Mouse (Mus musculus) liver, adult 2 months (tissue): ENCODE measurements around the gene Rinl.

ENCODE experiments used
- CTCF ChIP-seq: fragments of 200-500 bp; IDR thresholded peaks from 2 replicates; pipeline ENCODE4 v1.5.1; 2011; ENCODE audit warnings: low read depth, low read length, control low read depth
- POLR2A ChIP-seq: fragments of 200-500 bp; IDR thresholded peaks from 2 replicates; pipeline ENCODE4 v1.6.1; 2011; ENCODE audit warnings: low read length, control low read depth; ENCODE audit not compliant: insufficient read depth; ENCODE audit errors: extremely low read depth

DNA sequence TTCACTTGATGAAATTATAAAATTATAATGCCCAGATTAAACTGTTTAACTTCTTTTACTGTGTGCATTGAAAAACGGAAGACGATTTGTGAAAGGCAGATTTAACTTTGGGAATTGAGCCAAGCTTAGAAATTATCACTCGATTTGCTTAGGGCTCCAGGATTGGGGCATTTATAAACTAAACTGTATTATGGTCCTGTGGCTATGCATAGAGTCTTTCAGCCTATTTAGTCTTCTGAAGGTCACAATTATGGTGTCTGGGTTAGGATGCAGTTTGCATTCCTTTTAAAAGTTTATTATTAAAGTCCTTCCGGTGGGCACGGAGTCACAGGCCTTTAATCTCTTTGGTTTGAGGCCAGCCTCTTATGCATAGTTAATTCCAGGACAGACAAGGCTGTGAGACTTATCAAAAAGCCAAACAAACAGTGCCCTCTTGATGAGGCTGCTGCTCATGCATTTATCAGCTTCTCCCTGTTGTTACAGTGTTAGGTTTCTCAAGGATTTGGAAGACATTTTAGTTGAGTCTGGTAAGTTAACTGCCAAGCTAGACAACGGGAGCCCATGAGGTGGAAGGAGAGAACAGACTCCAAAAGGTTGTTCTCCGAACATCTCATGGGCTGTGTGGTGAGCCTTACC lies 23.0 kb downstream of the Rinl start:
- TF ChIP-seq POLR2A (no peak), CTCF (no peak)
